Mouse (Mus musculus) A20 (cell line): ENCODE results near the gene Btbd17.

Source experiments
- DNase-seq: peaks from one replicate; pipeline ENCODE4 v3.0.0-alpha.2; 2011; ENCODE audit warnings: low read depth, low spot score

The Btbd17 gene

DNA sequence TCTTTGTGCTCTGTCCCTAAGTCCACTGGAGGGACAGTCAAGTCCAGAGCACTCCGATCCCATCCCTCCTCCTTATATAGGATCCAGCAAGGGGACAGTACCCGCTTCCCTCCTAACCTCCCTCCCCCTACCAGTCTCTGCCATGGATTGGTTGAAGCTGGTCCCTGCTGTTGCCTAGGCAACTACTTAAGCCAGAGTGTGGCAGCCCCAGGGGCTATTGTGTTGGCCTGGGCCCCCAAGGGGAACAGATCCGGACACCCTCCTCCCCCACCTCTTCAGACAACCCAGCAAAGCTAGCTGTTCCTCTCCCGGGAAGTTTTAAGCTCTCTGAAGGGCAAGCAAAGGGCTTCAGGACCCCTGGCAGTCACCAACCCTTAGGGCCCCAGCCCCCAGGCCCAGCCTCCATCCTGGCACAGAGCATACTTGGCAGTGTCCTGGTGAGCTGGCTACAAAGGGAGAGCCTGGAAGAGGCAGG lies at the start of gene Btbd17:
Btbd17 (minus strand) TSS at position 98 of the 475 bp plus-strand sequence.
- DNase-seq: no peak

DNA sequence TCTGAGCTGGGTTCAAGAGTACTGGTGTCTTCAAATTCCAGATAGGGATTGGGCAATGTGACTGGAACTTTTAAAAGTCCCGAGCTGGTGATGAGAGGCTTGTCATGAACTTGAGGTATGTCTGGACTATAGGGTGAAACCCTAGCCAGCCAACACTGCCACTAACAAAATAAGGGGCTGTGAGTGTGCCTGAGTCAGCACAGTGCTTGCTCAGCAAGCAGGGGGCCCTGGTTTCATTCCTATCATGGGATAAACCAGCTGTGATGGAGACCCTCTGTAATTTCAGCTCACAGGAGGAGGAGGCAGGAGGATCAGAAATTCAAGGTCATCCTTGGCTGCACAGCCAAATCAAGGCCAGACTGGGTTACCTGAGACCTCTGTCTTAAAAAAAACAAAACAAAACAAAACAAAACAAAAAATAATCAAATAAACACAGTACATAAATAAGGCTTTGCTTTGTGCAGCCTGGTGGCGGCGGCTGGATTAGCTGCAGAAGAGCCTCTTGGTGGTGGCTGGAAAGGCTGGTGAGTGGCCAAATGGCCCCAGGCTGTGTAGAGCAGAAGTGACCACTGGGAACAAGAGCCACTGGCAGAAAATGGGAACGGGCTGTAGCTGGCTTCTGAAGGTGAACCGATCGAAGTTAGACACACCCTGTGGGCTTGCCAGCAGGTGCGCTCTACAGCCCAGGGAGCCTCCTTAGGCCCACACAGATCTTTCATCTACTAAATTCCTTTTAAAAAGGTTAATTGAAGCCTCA lies 48.9 kb upstream of the Btbd17 start:
- no peak for DNase-seq

GRCm38 (mm10) chr11:114843818-114844463 lies 48.2 kb upstream of the Btbd17 start:
- DNase-seq: no peak

GRCm38 (mm10) chr11:114833166-114833565 lies 37.4 kb upstream of the Btbd17 start:
- DNase-seq: no peak

GRCm38 (mm10) chr11:114830433-114830773 lies 34.7 kb upstream of the Btbd17 start:
- DNase-seq: no peak

DNA sequence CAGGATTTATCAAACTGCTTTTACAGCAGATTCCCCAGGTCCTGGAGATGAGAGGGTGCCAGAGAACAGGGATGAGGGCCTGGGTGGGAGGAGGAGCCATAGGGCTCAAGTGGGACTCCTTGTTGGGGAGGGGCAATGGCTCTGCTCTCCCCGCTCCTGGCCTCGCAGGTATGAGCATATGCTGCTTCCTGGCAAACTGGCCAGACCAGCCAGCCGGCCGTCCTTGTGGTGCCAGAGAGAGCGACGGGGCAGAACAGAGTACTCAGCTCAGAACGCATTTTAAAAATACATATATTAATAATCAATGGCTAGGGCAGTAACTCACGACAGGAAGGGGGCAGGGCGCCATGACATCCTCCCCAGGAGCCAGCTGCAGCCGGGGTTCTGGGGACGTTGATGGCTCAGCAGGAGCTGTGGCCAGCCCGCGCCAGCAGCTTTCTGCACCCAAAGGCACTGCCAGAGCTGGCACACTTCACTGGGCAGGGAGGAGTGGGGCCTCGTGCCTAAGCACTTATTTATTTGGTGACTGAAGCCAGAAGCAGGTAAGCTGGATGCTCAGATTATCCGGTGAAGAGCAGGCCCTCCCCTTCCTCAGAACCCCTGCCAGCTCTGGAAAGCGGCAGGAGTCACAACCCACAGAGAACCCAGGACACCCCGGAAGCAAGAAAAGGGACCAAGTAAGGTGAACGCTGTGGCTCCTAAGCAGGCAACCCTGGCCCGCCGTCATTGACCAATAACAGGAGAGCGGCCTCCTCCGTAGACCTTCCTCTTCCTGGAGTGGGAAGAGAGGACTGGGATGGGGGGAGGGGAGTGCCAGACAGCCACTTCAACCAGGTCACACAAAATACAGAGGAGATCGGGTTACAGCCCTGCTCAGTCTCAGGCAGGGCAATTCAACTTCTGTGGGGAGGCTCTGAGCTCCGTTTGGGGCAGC lies 34.0 kb upstream of the Btbd17 start:
- peak; percentile 23 for DNase-seq

DNA sequence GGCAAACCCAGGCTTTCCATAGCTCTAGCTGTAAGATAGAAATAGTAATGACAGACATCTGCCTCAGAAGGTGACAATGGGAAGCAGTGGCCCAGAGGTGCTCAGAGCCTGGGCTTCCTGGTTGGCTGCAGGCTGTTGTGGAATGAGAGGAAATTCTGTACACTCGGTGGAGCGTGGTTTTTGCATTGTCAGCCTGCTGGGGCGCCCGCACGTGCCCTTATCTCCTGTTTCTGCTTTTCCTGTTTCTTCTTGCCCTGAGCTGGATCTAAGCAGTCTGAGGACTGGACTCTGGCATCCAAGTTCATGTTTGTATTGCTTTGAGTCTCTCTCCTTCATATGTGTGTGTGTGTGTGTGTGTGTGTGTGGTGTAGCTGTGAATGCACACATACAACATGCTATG lies 30.9 kb upstream of the Btbd17 start:
- no peak for DNase-seq

GRCm38 (mm10) chr11:114823199-114823725 lies 27.5 kb upstream of the Btbd17 start:
- DNase-seq: no peak

DNA sequence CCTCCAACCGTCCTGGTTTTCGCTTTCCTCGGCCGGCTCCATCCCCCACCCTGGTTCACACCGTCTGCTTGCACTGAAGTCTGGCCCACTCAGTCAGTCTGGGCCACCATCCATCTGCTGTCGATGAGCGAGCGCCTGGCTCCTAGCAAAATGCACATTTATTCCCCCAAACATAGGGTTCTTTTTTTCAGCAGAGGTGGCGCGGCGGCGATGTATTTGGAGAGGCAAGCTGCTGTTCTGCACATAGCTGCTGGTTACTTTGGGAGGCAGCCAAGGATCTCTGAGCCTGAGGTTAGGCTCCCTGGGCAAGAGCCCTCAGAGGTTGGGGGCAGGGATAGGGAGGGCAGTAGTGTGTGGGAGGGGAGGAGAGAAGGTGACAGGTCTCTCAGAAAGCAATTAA lies 27.0 kb upstream of the Btbd17 start:
- DNase-seq: no peak

- DNase-seq: peak; percentile 51
These were observed 25.6 kb upstream of the Btbd17 start for GRCm38 (mm10) chr11:114821325-114821724.

GRCm38 (mm10) chr11:114820444-114820843 lies 24.7 kb upstream of the Btbd17 start:
- DNase-seq: no peak

- DNase-seq: no peak
These were observed 23.4 kb upstream of the Btbd17 start for GRCm38 (mm10) chr11:114819110-114819509.

DNA sequence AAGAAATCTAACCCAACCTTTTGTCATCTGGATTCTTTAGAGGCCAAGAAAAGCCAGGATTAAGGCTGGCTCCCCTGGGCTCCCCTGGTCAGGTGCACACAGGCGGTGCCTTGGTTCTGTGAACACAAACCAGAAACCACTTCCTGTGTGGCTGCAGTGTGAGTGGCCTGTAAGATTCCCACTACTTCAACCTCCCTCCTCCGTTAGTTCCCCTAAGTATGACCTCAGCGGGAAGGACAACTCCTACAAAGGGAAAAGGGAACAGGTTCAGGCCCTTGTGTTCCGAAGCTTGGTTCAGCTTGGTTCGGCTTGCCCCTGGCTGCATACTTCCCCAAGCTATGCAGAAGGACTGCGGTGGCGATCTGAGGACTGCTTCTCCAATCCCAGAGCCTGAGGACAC lies 22.4 kb upstream of the Btbd17 start:
- DNase-seq: no peak

DNA sequence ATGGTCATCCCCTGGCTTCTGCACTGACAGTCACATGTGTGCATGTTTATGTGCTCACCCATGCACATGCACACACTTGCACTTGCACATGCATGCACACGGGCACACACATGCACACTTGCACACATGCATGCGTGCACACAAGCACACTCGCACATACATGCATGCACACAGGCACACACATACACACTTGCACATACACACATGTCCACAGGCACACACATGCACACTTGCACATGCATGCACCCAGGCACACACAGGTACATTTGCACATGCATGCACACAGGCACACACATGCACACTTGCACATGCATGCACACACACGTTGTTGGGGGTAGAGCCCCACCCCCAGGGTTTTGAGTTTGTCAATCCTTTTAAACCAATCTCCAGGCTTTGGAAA lies 21.2 kb upstream of the Btbd17 start:
- no peak for DNase-seq

DNA sequence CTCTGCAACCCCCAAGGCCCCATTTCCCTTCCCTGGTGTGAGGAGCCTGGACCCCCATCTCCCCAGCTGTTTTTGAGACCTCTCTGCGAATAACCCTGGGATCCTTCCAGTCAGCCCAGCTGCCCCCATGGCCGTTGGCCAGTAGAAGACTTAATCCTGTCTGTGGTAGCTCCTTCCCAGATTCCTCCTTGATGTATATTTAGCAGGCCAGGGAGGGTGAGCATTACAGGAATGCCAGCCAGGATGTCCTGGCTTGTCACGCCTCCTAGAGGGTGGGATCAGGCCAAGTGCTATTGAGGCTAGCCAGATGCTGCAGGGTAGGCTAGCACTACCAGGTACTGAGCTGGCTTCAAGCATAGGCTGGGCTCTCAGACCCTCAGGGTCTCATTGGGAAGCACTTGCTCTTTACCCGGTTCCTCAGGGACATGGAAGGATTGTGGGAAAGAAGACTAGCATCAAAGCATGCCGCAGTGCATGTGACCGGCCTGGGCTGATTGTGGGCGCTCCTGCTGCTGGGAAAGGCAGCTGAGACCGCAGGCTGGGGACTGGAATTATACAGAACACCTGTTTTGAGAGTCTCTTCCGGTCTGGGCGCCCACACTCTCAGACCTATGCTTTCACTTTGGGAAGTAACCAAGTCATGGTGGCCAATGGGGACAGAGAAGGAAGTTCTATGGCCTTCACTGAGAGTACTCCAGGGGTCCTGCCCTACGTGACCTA lies 19.3 kb upstream of the Btbd17 start:
- DNase-seq: no peak

DNA sequence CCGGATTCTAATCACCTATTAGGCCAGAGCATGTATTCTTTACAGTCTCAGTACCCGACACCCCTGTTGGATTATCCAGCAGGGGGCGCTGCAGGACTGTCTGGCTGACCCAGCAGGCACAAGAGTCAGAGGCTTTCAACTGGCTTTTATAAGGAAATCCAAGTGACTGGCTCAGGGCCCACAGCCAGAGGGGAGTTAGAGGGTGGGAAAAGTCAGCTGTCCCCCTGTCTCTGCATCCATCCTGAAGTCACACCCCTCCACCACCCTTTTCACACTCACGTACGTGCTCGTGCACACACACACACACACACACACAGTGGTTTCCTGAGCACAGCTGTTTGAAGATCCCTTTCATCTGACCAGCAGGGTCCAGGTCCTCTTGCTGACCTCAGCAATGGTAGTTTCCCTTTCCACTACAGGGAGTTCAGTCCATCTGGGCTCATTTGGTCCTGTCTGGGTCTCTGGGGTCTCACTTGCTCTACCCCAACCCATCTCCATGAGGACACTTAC lies 17.0 kb upstream of the Btbd17 start:
- DNase-seq: peak; percentile 86

- no peak for DNase-seq
These were observed 14.6 kb upstream of the Btbd17 start for GRCm38 (mm10) chr11:114810344-114810743.

DNA sequence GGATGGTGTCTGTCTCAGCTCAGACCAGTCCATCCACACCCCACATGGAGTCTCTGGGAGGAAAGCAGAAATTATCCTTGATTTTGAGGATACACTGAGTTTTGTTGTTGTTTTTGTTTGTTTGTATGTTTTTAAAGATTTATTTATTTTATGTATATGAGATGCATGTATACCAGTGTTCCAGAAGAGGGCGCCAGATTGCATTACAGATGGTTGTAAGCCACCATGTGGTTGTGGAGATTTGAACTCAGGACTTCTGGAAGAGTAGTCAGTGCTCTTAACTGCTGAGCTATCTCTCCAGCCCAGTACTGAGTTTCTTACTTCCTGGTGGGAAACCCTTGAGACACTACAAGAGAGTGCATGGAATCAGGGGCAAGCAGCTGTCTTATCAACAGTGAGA lies 13.6 kb upstream of the Btbd17 start:
- DNase-seq: peak; percentile 55

- peak; percentile 89 for DNase-seq
These were observed 12.1 kb upstream of the Btbd17 start for GRCm38 (mm10) chr11:114807686-114808427.

DNA sequence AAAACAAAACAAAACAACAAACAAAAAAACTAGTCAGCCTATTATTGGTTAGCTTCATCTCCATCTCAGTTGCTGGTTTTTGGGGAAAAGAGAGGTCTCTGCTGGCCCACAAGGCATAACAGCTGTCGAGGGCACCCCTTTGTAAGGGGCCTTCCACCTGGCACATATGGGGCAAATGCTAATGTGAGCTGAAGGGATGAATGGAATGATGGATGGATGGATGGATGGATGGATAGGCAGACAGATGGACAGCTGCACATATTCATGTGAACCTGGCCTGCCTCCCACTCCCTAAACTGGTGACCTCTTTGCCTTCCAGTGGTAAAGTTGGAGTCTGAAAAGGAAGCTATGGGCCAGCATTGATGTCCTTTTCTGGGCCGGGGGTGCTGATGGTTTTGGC lies 11.3 kb upstream of the Btbd17 start:
- no peak for DNase-seq
